Mouse (Mus musculus): ENCODE measurements around the gene Rnase2b.
"Not testable (repeated sequence)": the region's sequence is repeated elsewhere in the genome, so short reads cannot be mapped to it uniquely, and the experiment has no call there.

DNA sequence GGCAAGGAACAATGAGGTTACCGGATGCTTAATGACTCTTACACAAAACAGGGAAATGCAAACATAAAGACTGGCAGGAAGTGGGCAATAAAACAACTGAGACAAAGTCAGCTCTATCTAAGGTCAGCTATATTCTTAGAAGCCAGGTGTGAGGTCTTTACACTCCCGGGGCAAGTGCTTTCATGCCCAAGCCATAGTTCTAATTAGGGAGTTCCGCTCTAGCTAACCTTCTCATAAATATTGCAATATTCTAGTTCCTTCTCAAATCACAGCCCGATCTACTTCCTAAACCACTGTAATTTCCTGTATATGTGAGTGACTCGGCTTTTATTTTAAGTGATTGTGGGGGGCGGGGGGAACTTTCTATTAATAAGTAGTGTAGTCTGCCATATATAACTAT is 1.3 kb downstream of the Rnase2b start:
- TF ChIP-seq CTCF (conservative IDR thresholded peaks at IDR 0.05; ENCODE audit: low read length); NANOG (IDR thresholded peaks at IDR 0.05; ENCODE audit: borderline replicate concordance, low read length): not testable (repeated sequence)

Data from E14TG2a.4 (cell line).